Mouse (Mus musculus): ENCODE data around the gene Gm20696. TPM values are rescaled to one million over a fixed set of nuclear protein-coding genes. Genes with fewer than 3 reads are reported as not detected.

The Gm20696 gene
- total and polyA plus RNA-seq, 3 experiments = 1.5 to 7.1 TPM; not detected in 1

- H3K36me3 ChIP-seq (replicated peaks) = no peaks in the 10 kb centered on the region
- TF ChIP-seq TAL1 (conservative IDR thresholded peaks at IDR 0.05; ENCODE audit: low read depth, low read length) (no peak), POLR2AphosphoS5 (IDR thresholded peaks at IDR 0.05; ENCODE audit: insufficient replicate concordance, low read depth, low read length) (no peak), GATA1 (IDR thresholded peaks at IDR 0.05; ENCODE audit: borderline replicate concordance, low read length) (no peak), GATA2 (IDR thresholded peaks at IDR 0.05; ENCODE audit: borderline replicate concordance, low read depth, low read length) (no peak), CTCF (IDR thresholded peaks at IDR 0.05; ENCODE audit: low read depth, low read length) (no peak)
- H3K9me3 ChIP-seq (replicated peaks) = peaks cover 75% of the 10 kb centered on the region
- H3K27me3 ChIP-seq (ENCODE audit: insufficient read depth, low read length) = no peaks in the 10 kb centered on the region
- ATAC-seq (ENCODE audit: extremely low read depth, insufficient number of reproducible peaks, low FRiP score, poor library complexity, severe bottlenecking) (no peak), DNase-seq (ENCODE audit: low spot score) (no peak)
- no peaks in the 10 kb centered on the region for H3K4me1 ChIP-seq (ENCODE audit: insufficient read depth, low read depth, low read length)
- H3K4me3 ChIP-seq (ENCODE audit: low read depth, low read length) = peak overlapping the region; percentile 13; the same call in 1 of the 2 replicates
Observed at GRCm38 (mm10) chr6:99692916-99693841, 26.6 kb upstream of the Gm20696 start.

- Histone ChIP-seq H3K9me3 (replicated peaks) (peaks cover 69% of the 10 kb centered on the region), H3K4me1 (ENCODE audit: insufficient read depth, low read depth, low read length) (no peaks in the 10 kb centered on the region), H3K36me3 (replicated peaks) (no peaks in the 10 kb centered on the region), H3K4me3 (ENCODE audit: low read depth, low read length) (peak within 1 kb of the TSS; percentile 13; the same call in 1 of the 2 replicates), H3K27me3 (ENCODE audit: insufficient read depth, low read length) (no peaks in the 10 kb centered on the region)
- peak; percentile 28 for DNase-seq (ENCODE audit: low spot score)
- no peak for ATAC-seq (ENCODE audit: extremely low read depth, insufficient number of reproducible peaks, low FRiP score, poor library complexity, severe bottlenecking)
- TF ChIP-seq GATA1 (IDR thresholded peaks at IDR 0.05; ENCODE audit: borderline replicate concordance, low read length) = no peak
- TF ChIP-seq POLR2AphosphoS5 (IDR thresholded peaks at IDR 0.05; ENCODE audit: insufficient replicate concordance, low read depth, low read length) = no peak
- no peak for TF ChIP-seq TAL1 (conservative IDR thresholded peaks at IDR 0.05; ENCODE audit: low read depth, low read length)
- TF ChIP-seq GATA2 (IDR thresholded peaks at IDR 0.05; ENCODE audit: borderline replicate concordance, low read depth, low read length) = no peak
- no peak for TF ChIP-seq CTCF (IDR thresholded peaks at IDR 0.05; ENCODE audit: low read depth, low read length)
Observed at GRCm38 (mm10) chr6:99692206-99692915, 25.8 kb upstream of the Gm20696 start, which contains the start of gene Gpr27. Gene Gpr27 (plus strand): TSS chr6:99692679.

- no peak overlapping the region; the same call in 1 of the 2 replicates for H3K4me3 ChIP-seq (ENCODE audit: low read depth, low read length)
- H3K27me3 ChIP-seq (ENCODE audit: insufficient read depth, low read length) = no peaks in the 10 kb centered on the region
Observed at GRCm38 (mm10) chr6:99691666-99692205, 25.1 kb upstream of the Gm20696 start.

GRCm38 (mm10) chr6:99688513-99688912 is 21.9 kb upstream of the Gm20696 start:
- DNase-seq (ENCODE audit: low spot score) = no peak
- H3K36me3 ChIP-seq (replicated peaks) = no peaks in the 10 kb centered on the region
- H3K4me1 ChIP-seq (ENCODE audit: insufficient read depth, low read depth, low read length) = no peaks in the 10 kb centered on the region
- H3K4me3 ChIP-seq (ENCODE audit: low read depth, low read length) = no peak overlapping the region
- ATAC-seq (ENCODE audit: extremely low read depth, insufficient number of reproducible peaks, low FRiP score, poor library complexity, severe bottlenecking) = no peak
- no peak for TF ChIP-seq GATA2 (IDR thresholded peaks at IDR 0.05; ENCODE audit: borderline replicate concordance, low read depth, low read length)
- TF ChIP-seq CTCF (IDR thresholded peaks at IDR 0.05; ENCODE audit: low read depth, low read length) = no peak
- TF ChIP-seq POLR2AphosphoS5 (IDR thresholded peaks at IDR 0.05; ENCODE audit: insufficient replicate concordance, low read depth, low read length) = no peak
- no peak for TF ChIP-seq GATA1 (IDR thresholded peaks at IDR 0.05; ENCODE audit: borderline replicate concordance, low read length)
- H3K9me3 ChIP-seq (replicated peaks) = peaks cover 71% of the 10 kb centered on the region
- H3K27me3 ChIP-seq (ENCODE audit: insufficient read depth, low read length) = no peaks in the 10 kb centered on the region

More at GRCm38 (mm10) chr6:99691666-99692205, 25.1 kb upstream of the Gm20696 start:
- no peak for TF ChIP-seq GATA2 (IDR thresholded peaks at IDR 0.05; ENCODE audit: borderline replicate concordance, low read depth, low read length)
- TF ChIP-seq TAL1 (conservative IDR thresholded peaks at IDR 0.05; ENCODE audit: low read depth, low read length) = no peak
- no peak for TF ChIP-seq POLR2AphosphoS5 (IDR thresholded peaks at IDR 0.05; ENCODE audit: insufficient replicate concordance, low read depth, low read length)
- no peak for TF ChIP-seq GATA1 (IDR thresholded peaks at IDR 0.05; ENCODE audit: borderline replicate concordance, low read length)
- no peak for TF ChIP-seq CTCF (IDR thresholded peaks at IDR 0.05; ENCODE audit: low read depth, low read length)
- no peak for ATAC-seq (ENCODE audit: extremely low read depth, insufficient number of reproducible peaks, low FRiP score, poor library complexity, severe bottlenecking)
- Histone ChIP-seq H3K9me3 (replicated peaks) (peaks cover 69% of the 10 kb centered on the region), H3K36me3 (replicated peaks) (no peaks in the 10 kb centered on the region), H3K4me1 (ENCODE audit: insufficient read depth, low read depth, low read length) (no peaks in the 10 kb centered on the region)
- DNase-seq (ENCODE audit: low spot score) = no peak

GRCm38 (mm10) chr6:99684899-99685298 is 18.3 kb upstream of the Gm20696 start:
- no peaks in the 10 kb centered on the region for H3K27me3 ChIP-seq (ENCODE audit: insufficient read depth, low read length)
- peaks cover 47% of the 10 kb centered on the region for H3K9me3 ChIP-seq (replicated peaks)
- H3K4me3 ChIP-seq (ENCODE audit: low read depth, low read length) = no peak overlapping the region
- TF ChIP-seq POLR2AphosphoS5 (IDR thresholded peaks at IDR 0.05; ENCODE audit: insufficient replicate concordance, low read depth, low read length) (no peak), TAL1 (conservative IDR thresholded peaks at IDR 0.05; ENCODE audit: low read depth, low read length) (no peak), GATA2 (IDR thresholded peaks at IDR 0.05; ENCODE audit: borderline replicate concordance, low read depth, low read length) (no peak), GATA1 (IDR thresholded peaks at IDR 0.05; ENCODE audit: borderline replicate concordance, low read length) (no peak), CTCF (IDR thresholded peaks at IDR 0.05; ENCODE audit: low read depth, low read length) (no peak)
- no peak for DNase-seq (ENCODE audit: low spot score)
- ATAC-seq (ENCODE audit: extremely low read depth, insufficient number of reproducible peaks, low FRiP score, poor library complexity, severe bottlenecking) = no peak
- no peaks in the 10 kb centered on the region for H3K36me3 ChIP-seq (replicated peaks)
- no peaks in the 10 kb centered on the region for H3K4me1 ChIP-seq (ENCODE audit: insufficient read depth, low read depth, low read length)

Data from G1E (cell line).